Mouse (Mus musculus): ENCODE measurements around the gene Gm1604a. TPM values are rescaled to one million over a fixed set of nuclear protein-coding genes. Genes with fewer than 3 reads are reported as not detected.
"Not testable (repeated sequence)": the region's sequence is repeated elsewhere in the genome, so short reads cannot be mapped to it uniquely, and the experiment has no call there.

Gm1604a gene
- polyA plus RNA-seq, 1 experiment from 2014 or later: not detected

- H3K9me3 ChIP-seq; H3K27ac ChIP-seq; ATAC-seq (ENCODE audit: insufficient read depth, low FRiP score, low read depth); H3K27me3 ChIP-seq (replicated peaks); H3K4me3 ChIP-seq (replicated peaks); H3K36me3 ChIP-seq; H3K4me1 ChIP-seq; H3K9ac ChIP-seq; H3K4me2 ChIP-seq: not testable (repeated sequence)
- 65% methylated on average over 9 of the region's 10 CpGs for WGBS
Measured at GRCm38 (mm10) chr17:7126475-7126874, 101.1 kb downstream of the Gm1604a start.

- H3K4me3 ChIP-seq (replicated peaks); H3K4me2 ChIP-seq; H3K27me3 ChIP-seq (replicated peaks); ATAC-seq (ENCODE audit: insufficient read depth, low FRiP score, low read depth); H3K36me3 ChIP-seq; H3K9me3 ChIP-seq; H3K27ac ChIP-seq; H3K9ac ChIP-seq; H3K4me1 ChIP-seq: not testable (repeated sequence)
- no CpG with 5 or more reads among the region's 7 CpGs for WGBS
Measured at GRCm38 (mm10) chr17:7134002-7134401, 108.6 kb downstream of the Gm1604a start.

DNA sequence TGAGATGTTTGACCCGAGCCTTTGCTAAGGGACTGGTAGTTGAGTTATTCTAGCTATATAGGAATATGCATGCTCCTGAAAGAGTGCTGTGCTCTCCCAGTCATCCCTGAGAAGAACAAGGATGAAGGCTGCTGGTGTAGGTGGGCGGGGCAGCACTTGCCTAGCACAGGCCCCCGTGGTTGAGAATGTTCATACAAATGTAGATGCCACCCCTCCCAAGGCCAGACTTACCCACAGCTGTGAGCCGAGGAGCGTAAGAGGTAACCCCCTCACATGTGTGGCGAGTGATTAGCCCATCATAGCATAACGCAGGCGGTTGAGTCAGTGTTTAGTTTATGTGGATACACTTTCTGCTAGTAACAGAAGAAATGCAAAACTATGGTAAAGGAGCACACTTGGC, 109.9 kb downstream of the Gm1604a start:
- not testable (repeated sequence) for H3K4me2 ChIP-seq; H3K9me3 ChIP-seq; H3K4me1 ChIP-seq; H3K4me3 ChIP-seq (replicated peaks); H3K27me3 ChIP-seq (replicated peaks); H3K9ac ChIP-seq; H3K27ac ChIP-seq; ATAC-seq (ENCODE audit: insufficient read depth, low FRiP score, low read depth); H3K36me3 ChIP-seq
- 84% methylated on average over 7 of the region's 8 CpGs for WGBS

Other genes with a start within 250 kb of the Gm1604a start
- 223 and 228 TPM in 2 replicates for gene Ezr, start 242.8 kb upstream of the Gm1604a start, polyA plus RNA-seq (2015; fragmentation: Nextera tagmentation; extraction: Ambion mirVana)
- gene Rsph3b, start 76.9 kb upstream of the Gm1604a start, polyA plus RNA-seq (2015; fragmentation: Nextera tagmentation; extraction: Ambion mirVana): 51.0 and 54.0 TPM in 2 replicates
- gene Tagap1, start 64.4 kb upstream of the Gm1604a start, polyA plus RNA-seq (2015; fragmentation: Nextera tagmentation; extraction: Ambion mirVana): 45.5 and 47.3 TPM in 2 replicates
- gene Rnaset2b, start 54.9 kb upstream of the Gm1604a start, polyA plus RNA-seq (2015; fragmentation: Nextera tagmentation; extraction: Ambion mirVana): 255 and 280 TPM in 2 replicates
- 0.19 and 0.24 TPM in 2 replicates for gene Gm49721, start 46.7 kb upstream of the Gm1604a start, polyA plus RNA-seq (2015; fragmentation: Nextera tagmentation; extraction: Ambion mirVana)
- 8.5 and 9.4 TPM in 2 replicates for gene Rps6ka2, start 144.5 kb downstream of the Gm1604a start, polyA plus RNA-seq (2015; fragmentation: Nextera tagmentation; extraction: Ambion mirVana)

Data from stomach, embryonic 15.5 days (tissue).